Mouse (Mus musculus) lung, postnatal 0 days (tissue): ENCODE data around the gene Oaf.

ENCODE experiments used
- CTCF ChIP-seq: IDR thresholded peaks from 2 replicates; pipeline ENCODE4 v1.5.1; 2016; ENCODE audit warnings: antibody characterized with exemption, mild to moderate bottlenecking
- EP300 ChIP-seq: IDR thresholded peaks from 2 replicates; pipeline ENCODE4 v1.6.1; 2016; ENCODE audit warnings: antibody characterized with exemption, mild to moderate bottlenecking, control low read depth

DNA sequence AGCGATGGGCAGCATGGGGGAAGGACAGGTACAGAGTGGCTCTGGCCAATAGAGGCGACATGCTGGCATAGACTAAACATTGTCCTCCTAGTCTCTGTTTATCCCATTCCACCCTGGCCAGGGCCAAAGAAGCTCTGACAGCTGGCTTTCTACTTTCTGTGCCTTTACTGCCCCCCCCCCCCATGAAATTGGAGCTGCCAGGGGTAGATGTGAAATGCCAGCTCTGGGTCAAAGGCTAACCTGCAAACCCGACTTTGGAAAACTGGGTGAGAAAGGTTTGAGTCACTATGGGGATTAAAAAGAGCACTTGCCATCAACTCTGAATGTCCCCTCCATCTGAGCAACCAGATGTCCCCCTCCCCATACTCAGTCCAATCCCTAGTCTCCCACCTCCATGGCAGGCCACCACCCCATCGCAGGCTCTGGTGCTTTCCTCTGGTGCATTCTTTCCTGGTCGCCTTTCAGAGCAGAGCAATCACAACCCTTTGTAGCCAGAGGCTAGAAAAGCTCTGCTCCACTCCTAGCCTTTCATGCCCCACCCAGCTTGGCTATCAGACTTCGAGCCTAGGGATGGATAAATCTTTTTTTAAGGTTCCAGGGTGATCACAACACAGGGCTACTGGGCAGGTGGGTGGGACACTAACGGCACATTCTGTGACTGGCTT, 2.5 kb downstream of the Oaf start:
- TF ChIP-seq CTCF (no peak), EP300 (no peak)
